Mouse (Mus musculus) forebrain, embryonic 16.5 days (tissue): ENCODE results near the gene Camk2d. TPM values are rescaled to one million over a fixed set of nuclear protein-coding genes. Genes with fewer than 3 reads are reported as not detected.

Experiments
- ATAC-seq: fragments of 200-750 bp; cut with Nextera tagmentation; 2 replicates; pipeline ENCODE4 v1.8.0; 2017; ENCODE audit warnings: mild to moderate bottlenecking, moderate library complexity
- H3K27ac ChIP-seq: fragments of 300-500 bp; sonication (generic); 2 replicates; pipeline ENCODE4 v1.5.1; 2014; ENCODE audit warnings: low read length, control low read depth
- H3K27me3 ChIP-seq: fragments of 300-500 bp; sonication (generic); replicated peaks from 2 replicates; pipeline ENCODE4 v1.6.1; 2014; ENCODE audit warnings: low read length; ENCODE audit not compliant: control insufficient read depth, insufficient read depth
- H3K36me3 ChIP-seq: fragments of 300-500 bp; sonication (generic); 2 replicates; pipeline ENCODE4 v1.6.1; 2014; ENCODE audit not compliant: control insufficient read depth, insufficient read depth
- H3K4me1 ChIP-seq: fragments of 300-500 bp; sonication (generic); replicated peaks from 2 replicates; pipeline ENCODE4 v1.6.1; 2014; ENCODE audit warnings: low read length; ENCODE audit not compliant: control insufficient read depth, insufficient read depth
- H3K4me2 ChIP-seq: fragments of 300-500 bp; sonication (generic); 2 replicates; pipeline ENCODE4 v1.6.1; 2014; ENCODE audit warnings: mild to moderate bottlenecking, low read length, control low read depth
- H3K4me3 ChIP-seq: fragments of 300-500 bp; sonication (generic); replicated peaks from 2 replicates; pipeline ENCODE4 v1.5.1; 2014; ENCODE audit warnings: mild to moderate bottlenecking, low read length, control low read depth
- H3K9ac ChIP-seq: fragments of 300-500 bp; sonication (generic); replicated peaks from 2 replicates; pipeline ENCODE4 v1.6.1; 2014; ENCODE audit warnings: low read depth, low read length, control low read depth
- H3K9me3 ChIP-seq: fragments of 300-500 bp; sonication (generic); 2 replicates; pipeline ENCODE4 v1.6.1; 2016; ENCODE audit warnings: low read length; ENCODE audit not compliant: control insufficient read depth
- WGBS: fragments of 180-500 bp; shearing (Covaris S2); extraction: QIAGEN DNeasy Blood & Tissue Kit; methylation state at CpG from one replicate; pipeline ENCODE4 v1.1.7; 2014; 5-methylcytosine and 5-hydroxymethylcytosine counted together
- polyA plus RNA-seq: library from polyadenylated mRNA; unstranded; fragments of >200 nt; fragmentation: Nextera tagmentation; extraction: Ambion mirVana; gene quantifications from 2 replicates; pipeline ENCODE4 v1.2.1, GENCODE M21; 2015

The Camk2d gene
- polyA plus RNA-seq, 1 experiment from 2014 or later: 40.6 TPM

DNA sequence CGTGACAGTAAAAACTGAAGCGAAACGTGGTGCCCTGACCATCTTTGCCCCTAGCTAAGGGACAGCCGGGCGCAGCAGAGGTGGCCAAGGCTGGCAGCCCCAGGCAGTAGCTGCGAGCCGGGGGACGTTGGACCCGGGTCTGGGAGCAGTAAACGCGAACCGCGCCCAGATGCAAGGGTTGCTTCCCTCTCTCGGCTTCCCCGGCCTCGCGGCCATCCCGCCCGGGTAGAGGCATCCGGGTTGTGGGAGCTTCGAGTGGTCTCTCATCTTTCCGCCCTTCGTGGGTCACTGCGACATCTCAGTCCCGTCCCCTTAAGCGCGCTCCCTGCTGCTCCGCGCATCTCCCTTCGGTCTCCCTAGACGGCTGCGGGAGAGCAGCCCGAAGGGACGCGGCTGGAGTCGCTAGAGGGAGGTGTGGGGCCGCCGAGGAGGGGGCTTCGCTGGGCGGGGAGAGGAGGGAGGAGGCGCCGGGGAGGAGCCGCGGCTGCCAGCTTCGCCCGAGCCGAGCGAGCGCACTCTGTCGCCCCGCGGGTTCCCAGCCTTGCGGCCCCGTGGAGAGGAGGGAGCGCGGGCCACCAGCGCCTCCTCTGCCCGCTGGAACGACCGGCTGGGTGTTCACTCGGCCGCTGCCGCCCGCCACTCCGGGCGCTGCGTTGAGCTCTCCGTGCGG is 524 bp downstream of the Camk2d start:
- Histone ChIP-seq H3K36me3 (0 out of 2 replicates have a peak, but pooled peaks cover 1% of the 10 kb centered on the region), H3K9me3 (no peaks in the 10 kb centered on the region), H3K4me2 (peak overlapping the region; percentile 67), H3K27me3 (no peaks in the 10 kb centered on the region), H3K9ac (peak overlapping the region; percentile 78), H3K4me1 (peaks cover 6% of the 10 kb centered on the region), H3K4me3 (peak overlapping the region; percentile 74), H3K27ac (peak overlapping the region; percentile 91)
- ATAC-seq: peak; percentile 93
- under 1% methylated on average over 57 of the region's 69 CpGs for WGBS

GRCm38 (mm10) chr3:126597161-126597595 is 1.1 kb downstream of the Camk2d start:
- H3K9ac ChIP-seq: peak overlapping the region; percentile 78
- peak overlapping the region; percentile 67 for H3K4me2 ChIP-seq
- under 1% methylated on average over 46 of the region's 51 CpGs for WGBS
- H3K27me3 ChIP-seq: no peaks in the 10 kb centered on the region
- peak overlapping the region; percentile 74 for H3K4me3 ChIP-seq
- H3K4me1 ChIP-seq: peaks cover 6% of the 10 kb centered on the region
- ATAC-seq: peak; percentile 43
- H3K36me3 ChIP-seq: 0 out of 2 replicates have a peak, but pooled peaks cover 3% of the 10 kb centered on the region
- peak overlapping the region; percentile 91 for H3K27ac ChIP-seq
- no peaks in the 10 kb centered on the region for H3K9me3 ChIP-seq

GRCm38 (mm10) chr3:126597596-126598328 is 1.7 kb downstream of the Camk2d start:
- no peak for ATAC-seq
- Histone ChIP-seq H3K4me2 (peak overlapping the region; percentile 67), H3K4me3 (peak overlapping the region; percentile 74), H3K4me1 (peaks cover 6% of the 10 kb centered on the region), H3K9me3 (no peaks in the 10 kb centered on the region), H3K36me3 (0 out of 2 replicates have a peak, but pooled peaks cover 3% of the 10 kb centered on the region), H3K9ac (peak overlapping the region; percentile 78), H3K27ac (peak overlapping the region; percentile 91), H3K27me3 (no peaks in the 10 kb centered on the region)
- 0% methylated on average over 29 of the region's 29 CpGs for WGBS

DNA sequence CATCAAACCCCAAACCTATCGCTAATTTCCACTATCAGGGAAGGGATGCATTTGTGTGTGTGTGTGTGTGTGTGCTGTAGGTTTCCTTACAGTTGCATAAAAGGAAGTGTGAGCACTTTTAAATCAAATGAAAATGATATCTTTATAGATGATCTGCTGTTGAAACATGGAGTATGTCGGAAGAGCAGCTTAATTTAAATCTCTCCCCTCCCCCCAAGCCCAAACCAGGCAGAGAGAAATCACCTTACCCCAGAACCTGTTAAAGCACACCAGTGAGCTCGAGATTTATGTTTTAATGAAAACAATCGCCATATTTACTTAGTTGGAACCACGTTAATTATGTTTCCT is 2.2 kb downstream of the Camk2d start:
- Histone ChIP-seq H3K27ac (peak overlapping the region; percentile 17; the same call in 1 of the 2 replicates), H3K9ac (peak overlapping the region; percentile 78), H3K4me2 (peak overlapping the region; percentile 67), H3K4me3 (peak overlapping the region; percentile 74), H3K4me1 (peaks cover 9% of the 10 kb centered on the region), H3K27me3 (no peaks in the 10 kb centered on the region), H3K9me3 (no peaks in the 10 kb centered on the region), H3K36me3 (0 out of 2 replicates have a peak, but pooled peaks cover 3% of the 10 kb centered on the region)
- ATAC-seq: no peak
- under 1% methylated on average over 5 of the region's 5 CpGs for WGBS

DNA sequence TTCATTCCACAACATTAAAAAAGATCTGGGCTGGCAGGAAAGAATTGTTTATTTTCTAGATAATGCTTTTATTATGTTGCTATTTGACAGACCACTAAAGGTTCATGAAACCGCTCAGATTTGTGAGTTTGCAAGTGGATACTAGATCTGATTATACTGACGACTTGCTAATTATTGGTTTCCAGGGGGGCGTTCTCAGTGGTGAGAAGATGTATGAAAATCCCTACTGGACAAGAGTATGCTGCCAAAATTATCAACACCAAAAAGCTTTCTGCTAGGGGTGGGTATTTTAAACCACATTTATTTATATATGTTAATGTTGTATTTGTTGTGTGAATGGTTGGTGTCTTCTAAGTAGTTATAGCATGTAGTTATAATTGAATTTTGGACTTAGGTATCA is 2.8 kb downstream of the Camk2d start:
- H3K27me3 ChIP-seq: no peaks in the 10 kb centered on the region
- H3K9me3 ChIP-seq: no peaks in the 10 kb centered on the region
- H3K4me2 ChIP-seq: peak overlapping the region; percentile 67
- H3K4me3 ChIP-seq: peak overlapping the region; percentile 14
- WGBS: 23% methylated on average over 3 of the region's 3 CpGs
- H3K36me3 ChIP-seq: 0 out of 2 replicates have a peak, but pooled peaks cover 3% of the 10 kb centered on the region
- H3K9ac ChIP-seq: no peak overlapping the region
- H3K4me1 ChIP-seq: peaks cover 9% of the 10 kb centered on the region
- H3K27ac ChIP-seq: no peak overlapping the region
- no peak for ATAC-seq

- H3K4me3 ChIP-seq: no peak overlapping the region
- H3K36me3 ChIP-seq: 0 out of 2 replicates have a peak, but pooled peaks cover 3% of the 10 kb centered on the region
- no peak overlapping the region for H3K27ac ChIP-seq
- ATAC-seq: no peak
- H3K9ac ChIP-seq: no peak overlapping the region
- peaks cover 9% of the 10 kb centered on the region for H3K4me1 ChIP-seq
- H3K27me3 ChIP-seq: no peaks in the 10 kb centered on the region
- no peak overlapping the region for H3K4me2 ChIP-seq
- 80% methylated on average over 2 of the region's 2 CpGs for WGBS
- no peaks in the 10 kb centered on the region for H3K9me3 ChIP-seq
These were observed 3.2 kb downstream of the Camk2d start for GRCm38 (mm10) chr3:126599335-126599734.

GRCm38 (mm10) chr3:126599936-126600335 is 3.8 kb downstream of the Camk2d start:
- no peak overlapping the region for H3K9ac ChIP-seq
- H3K36me3 ChIP-seq: 0 out of 2 replicates have a peak, but pooled peaks cover 3% of the 10 kb centered on the region
- no peak for ATAC-seq
- peaks cover 9% of the 10 kb centered on the region for H3K4me1 ChIP-seq
- no peak overlapping the region for H3K27ac ChIP-seq
- no peaks in the 10 kb centered on the region for H3K27me3 ChIP-seq
- WGBS: 11% methylated on average over 10 of the region's 10 CpGs
- peak overlapping the region; percentile 18; the same call in 1 of the 2 replicates for H3K4me2 ChIP-seq
- no peak overlapping the region for H3K4me3 ChIP-seq
- H3K9me3 ChIP-seq: no peaks in the 10 kb centered on the region

GRCm38 (mm10) chr3:126602772-126603171 is 6.7 kb downstream of the Camk2d start:
- Histone ChIP-seq H3K27ac (no peak overlapping the region), H3K4me1 (peaks cover 9% of the 10 kb centered on the region), H3K4me3 (no peak overlapping the region), H3K36me3 (0 out of 2 replicates have a peak, but pooled peaks cover 3% of the 10 kb centered on the region), H3K4me2 (no peak overlapping the region), H3K9me3 (no peaks in the 10 kb centered on the region), H3K27me3 (no peaks in the 10 kb centered on the region), H3K9ac (no peak overlapping the region)
- WGBS: 41% methylated on average over 11 of the region's 11 CpGs
- ATAC-seq: peak; percentile 77

DNA sequence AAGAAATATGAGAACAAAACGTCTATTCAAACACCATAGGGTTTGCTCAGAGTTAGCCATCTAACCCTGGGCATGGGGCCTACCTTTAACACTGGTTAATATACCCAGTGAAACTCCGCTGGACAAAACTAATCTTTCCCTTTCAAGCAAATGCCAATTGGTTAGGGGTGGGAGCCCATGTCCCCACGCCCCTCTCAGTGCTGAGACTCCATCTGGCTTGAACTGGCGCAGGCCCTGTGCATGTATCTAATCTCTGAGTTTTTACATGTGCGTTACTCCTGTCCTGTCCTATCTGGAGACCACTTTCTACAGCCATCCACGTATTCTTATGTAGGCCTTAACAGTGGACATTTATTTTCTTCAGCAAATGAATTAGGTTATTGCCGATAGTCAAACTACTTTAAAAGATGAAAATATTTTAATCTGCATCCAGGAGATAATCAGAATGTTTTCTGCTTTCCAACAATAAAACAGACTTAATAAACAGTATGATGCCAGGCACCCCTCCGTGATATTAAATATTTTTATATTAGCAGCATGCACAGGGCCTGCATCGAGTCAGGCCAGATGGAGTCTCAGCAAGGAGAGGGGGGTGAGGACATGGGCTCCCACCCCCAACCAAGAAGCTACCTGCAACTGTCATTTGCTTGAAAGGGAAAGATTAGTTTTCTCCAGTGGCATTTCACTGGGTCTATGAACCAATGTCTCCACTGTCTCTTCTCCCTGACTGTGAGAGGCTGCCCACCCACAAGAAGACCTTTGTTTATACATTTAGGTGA is 8.7 kb downstream of the Camk2d start:
- Histone ChIP-seq H3K4me3 (no peak overlapping the region), H3K9me3 (no peaks in the 10 kb centered on the region), H3K36me3 (0 out of 2 replicates have a peak, but pooled peaks cover 3% of the 10 kb centered on the region), H3K4me1 (peaks cover 5% of the 10 kb centered on the region), H3K9ac (no peak overlapping the region), H3K27ac (no peak overlapping the region), H3K27me3 (no peaks in the 10 kb centered on the region), H3K4me2 (no peak overlapping the region)
- no peak for ATAC-seq
- WGBS: 75% methylated on average over 9 of the region's 9 CpGs
